Mouse (Mus musculus) embryonic fibroblast, embryonic 13.5 days (primary cell): ENCODE data around the gene Mapk9.

Experiments used
- CTCF ChIP-seq: IDR thresholded peaks from 2 replicates; pipeline ENCODE4 v1.5.1; 2011; ENCODE audit warnings: mild to moderate bottlenecking, control low read depth, low read length, moderate library complexity, borderline replicate concordance; ENCODE audit not compliant: insufficient read depth
- POLR2A ChIP-seq: IDR thresholded peaks from 2 replicates; pipeline ENCODE4 v1.6.1; 2011; ENCODE audit warnings: low read depth, mild to moderate bottlenecking, control low read depth, low read length, moderate library complexity

DNA sequence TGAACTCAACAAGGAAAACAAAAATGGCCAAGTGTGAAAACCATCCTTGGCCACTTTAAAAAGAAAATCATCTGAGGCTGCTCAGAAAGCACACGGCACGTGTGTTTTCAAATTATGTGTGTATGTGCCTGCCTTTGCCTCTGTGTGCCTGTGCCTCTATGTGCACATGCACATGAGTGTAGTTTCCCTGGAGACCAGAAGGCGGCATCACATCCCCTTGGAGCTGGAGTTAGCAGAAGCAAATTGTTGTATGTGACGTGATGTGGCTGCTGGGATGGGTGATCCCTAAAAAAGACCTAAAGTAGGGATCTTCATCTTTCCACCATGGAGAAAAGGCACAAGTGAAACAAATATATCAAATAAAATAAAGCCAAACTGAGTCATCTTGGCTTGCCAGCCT is 42.8 kb upstream of the Mapk9 start:
- TF ChIP-seq POLR2A, result no peak
- TF ChIP-seq CTCF, result no peak
